In the genomic region with DNA sequence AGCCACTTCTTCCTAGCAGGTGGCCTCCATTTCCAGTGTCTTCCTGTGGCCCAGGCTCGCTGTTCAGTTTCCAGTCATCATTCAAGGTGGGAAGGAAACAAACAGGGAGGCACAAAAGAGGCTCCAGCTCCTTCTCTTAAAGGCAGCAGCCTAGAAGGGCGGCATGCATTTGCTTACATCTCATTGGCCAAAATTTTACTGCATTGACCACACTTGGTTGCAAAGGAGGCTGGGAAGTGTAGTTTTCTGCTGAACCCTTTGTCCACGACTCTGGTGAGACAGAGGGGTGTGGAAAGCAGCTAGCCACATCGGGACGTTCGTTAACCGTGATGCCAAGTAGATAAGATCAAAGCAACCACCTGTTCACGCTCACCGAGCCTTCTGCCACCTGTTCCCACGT, we compare ENCODE assay signal across 13 mouse cellular contexts.
DNase-seq lines count a peak whose midpoint lies in the region; ATAC-seq lines count a peak whose summit lies in the region.
"Had no signal": no experiment of that assay in that cellular context is flagged by ENCODE, and none has a peak within 500 bp of the region (broad histone marks: within the 10 kb centered on the region; RNA-seq: fewer than 3 reads in every experiment).

No protein-coding gene starts in this region.

- H3K27me3 ChIP-seq in hindbrain, embryonic 14.5 days (ENCODE audit: control insufficient read depth, insufficient read depth, low read length): no peaks in the 10 kb centered on the region
- H3K27me3 ChIP-seq: limb, embryonic 15.5 days had no signal

- H3K36me3 ChIP-seq in hindbrain, embryonic 14.5 days (replicated peaks; ENCODE audit: control insufficient read depth, insufficient read depth): no peaks in the 10 kb centered on the region
- H3K36me3 ChIP-seq: limb, embryonic 15.5 days; neural tube, embryonic 13.5 days had no signal

- ATAC-seq in frontal cortex, adult (ENCODE audit: low TSS enrichment): peak; percentile 83
- ATAC-seq in hindbrain, embryonic 14.5 days (ENCODE audit: low FRiP score): no peak
- ATAC-seq: lung, postnatal 0 days had no signal

- 47% methylated on average over 10 of the region's 10 CpGs for WGBS in hindbrain, embryonic 14.5 days

- no peak overlapping the region for H3K4me3 ChIP-seq in hindbrain, embryonic 14.5 days (replicated peaks; ENCODE audit: low read length)
- H3K4me3 ChIP-seq: limb, embryonic 15.5 days; neural tube, embryonic 13.5 days had no signal

- no peaks in the 10 kb centered on the region for H3K9me3 ChIP-seq in hindbrain, embryonic 14.5 days (ENCODE audit: control insufficient read depth, low read length)
- H3K9me3 ChIP-seq: limb, embryonic 15.5 days; neural tube, embryonic 13.5 days had no signal

- H3K9ac ChIP-seq in hindbrain, embryonic 14.5 days: no peak overlapping the region
- H3K9ac ChIP-seq: limb, embryonic 15.5 days; neural tube, embryonic 13.5 days had no signal

- H3K4me1 ChIP-seq in hindbrain, embryonic 14.5 days (replicated peaks; ENCODE audit: control insufficient read depth, insufficient read depth, low read length): 0 out of 2 replicates have a peak, but pooled peaks cover 3% of the 10 kb centered on the region
- H3K4me1 ChIP-seq: limb, embryonic 15.5 days had no signal

- no peak overlapping the region for H3K4me2 ChIP-seq in hindbrain, embryonic 14.5 days (replicated peaks)
- H3K4me2 ChIP-seq: limb, embryonic 15.5 days; neural tube, embryonic 13.5 days had no signal

- H3K27ac ChIP-seq in hindbrain, embryonic 14.5 days: no peak overlapping the region
- H3K27ac ChIP-seq: limb, embryonic 15.5 days; neural tube, embryonic 13.5 days had no signal

- no peak for DNase-seq in frontal cortex, postnatal 25 days (ENCODE audit: low spot score in 2 of 2)
- DNase-seq in embryo, embryonic 10.5 days (ENCODE audit: low spot score): peak; percentile 59
- peak; percentile 58 for DNase-seq in hindbrain, embryonic 14.5 days (ENCODE audit: low spot score)
- peak; percentile 63 for DNase-seq in retina, embryonic 14.5 days (ENCODE audit: low spot score)
- DNase-seq in urinary bladder, postnatal 25 days (ENCODE audit: low spot score): no peak
- no peak for DNase-seq in gastrocnemius, postnatal 10 days
- DNase-seq in layer of hippocampus, adult 18-20 months (ENCODE audit: low spot score in 2 of 2): no peak
- DNase-seq: kidney, adult 18-20 months; layer of hippocampus, adult 9-11 months had no signal

Comparison
In these comparisons a context has a peak if more than half of its experiments do, and no peak if none do; other contexts are left out.
1. DNase-seq: peak in embryo, embryonic 10.5 days (single experiment), hindbrain, embryonic 14.5 days (single experiment) and retina, embryonic 14.5 days (single experiment); none in frontal cortex, postnatal 25 days (0 of 2), urinary bladder, postnatal 25 days (single experiment), gastrocnemius, postnatal 10 days (single experiment) and layer of hippocampus, adult 18-20 months (0 of 2).